Mouse (Mus musculus): ENCODE measurements at regions not wholly inside any gene's neighbourhood (a gene's known extent, or its start where the extent isn't known, plus 50 kb on each side); places are given as distances from the start of the nearest gene placed in this dataset.

GRCm38 (mm10) chr8:113581704-113582103, 53.7 kb upstream of the Mon1b start:
- no peak for DNase-seq (ENCODE audit: low spot score)

- DNase-seq (ENCODE audit: low spot score), result peak; percentile 41
These were observed 53.0 kb upstream of the Mon1b start for GRCm38 (mm10) chr8:113582180-113582975.

GRCm38 (mm10) chr8:113583801-113584200, 51.6 kb upstream of the Mon1b start:
- DNase-seq (ENCODE audit: low spot score), result no peak
